Mouse (Mus musculus): ENCODE results near the gene Ier3. TPM values are rescaled to one million over a fixed set of nuclear protein-coding genes. Genes with fewer than 3 reads are reported as not detected.

Gene Ier3
- polyA plus RNA-seq, 1 experiment from 2014 or later = 205 TPM

DNA sequence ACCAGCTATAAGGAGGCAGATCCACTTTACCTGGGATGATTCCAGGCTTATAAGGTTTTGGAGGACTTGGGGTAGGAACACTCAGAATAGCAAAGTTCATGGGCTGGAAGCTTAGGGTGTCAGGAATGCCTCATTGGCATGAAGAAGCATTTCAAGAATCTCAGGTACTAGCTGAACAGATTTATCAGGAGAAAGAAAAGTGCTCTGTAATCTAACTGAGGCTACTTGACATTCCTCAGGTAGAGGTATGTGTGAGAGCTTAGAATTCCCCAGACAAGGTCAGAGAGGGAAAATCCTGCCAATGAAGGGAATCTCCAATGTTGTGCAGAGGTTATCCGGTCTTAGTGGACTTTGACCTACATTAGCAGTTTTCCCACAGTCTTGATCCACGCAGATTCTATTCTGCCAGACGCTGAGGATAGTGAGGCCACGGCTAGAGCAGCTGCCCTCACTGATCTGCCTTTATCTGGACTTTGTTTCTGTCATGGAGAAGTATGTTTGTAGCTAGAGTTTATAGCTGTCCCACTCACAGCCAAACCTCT is 17.6 kb upstream of the Ier3 start:
- Histone ChIP-seq H3K9ac (replicated peaks; ENCODE audit: low read depth) (no peak overlapping the region), H3K36me3 (ENCODE audit: insufficient read depth, low read length) (no peaks in the 10 kb centered on the region), H3K4me1 (ENCODE audit: insufficient read depth, low read depth, low read length) (peaks cover 6% of the 10 kb centered on the region; the same call in 1 of the 2 replicates), H3K4me3 (ENCODE audit: low read depth, low read length) (no peak overlapping the region), H3K4me2 (replicated peaks; ENCODE audit: low read depth, low read length) (no peak overlapping the region), H3K9me3 (ENCODE audit: low read length) (no peaks in the 10 kb centered on the region), H3K27me3 (replicated peaks; ENCODE audit: insufficient read depth, low read length) (no peaks in the 10 kb centered on the region), H3K27ac (ENCODE audit: low read length) (peak overlapping the region; percentile 68)
- ATAC-seq (peak; percentile 75), DNase-seq (ENCODE audit: low spot score) (peak; percentile 80)
- TF ChIP-seq CTCF (IDR thresholded peaks at IDR 0.05) (no peak), EP300 (IDR thresholded peaks at IDR 0.05) (peak; percentile 99)
- 58% methylated on average over 4 of the region's 4 CpGs for WGBS

DNA sequence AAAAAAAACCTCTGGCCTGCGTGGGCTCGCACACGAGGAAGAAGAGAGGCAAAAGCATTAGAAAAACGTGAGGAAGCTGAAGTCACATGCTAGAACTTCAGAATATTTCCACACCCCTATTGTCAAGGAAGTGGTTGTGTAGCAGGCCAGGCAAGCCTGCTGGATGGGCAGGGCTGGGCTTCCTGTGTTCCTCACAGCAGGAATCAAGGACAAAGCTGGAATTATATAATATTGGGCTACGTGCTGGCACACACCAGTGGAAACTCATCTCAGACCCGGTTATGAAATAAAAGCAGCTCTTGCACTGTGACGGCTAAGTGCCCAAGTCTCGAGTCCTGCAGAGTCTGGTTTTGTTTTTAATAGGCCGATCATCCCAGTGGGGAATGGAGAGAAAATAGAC is 13.4 kb upstream of the Ier3 start:
- Histone ChIP-seq H3K27me3 (replicated peaks; ENCODE audit: insufficient read depth, low read length) (no peaks in the 10 kb centered on the region), H3K4me1 (ENCODE audit: insufficient read depth, low read depth, low read length) (peaks cover 24% of the 10 kb centered on the region), H3K9me3 (ENCODE audit: low read length) (no peaks in the 10 kb centered on the region), H3K9ac (replicated peaks; ENCODE audit: low read depth) (no peak overlapping the region), H3K4me3 (ENCODE audit: low read depth, low read length) (no peak overlapping the region), H3K36me3 (ENCODE audit: insufficient read depth, low read length) (no peaks in the 10 kb centered on the region), H3K27ac (ENCODE audit: low read length) (peak overlapping the region; percentile 78), H3K4me2 (replicated peaks; ENCODE audit: low read depth, low read length) (no peak overlapping the region)
- WGBS = 21% methylated on average over 9 of the region's 9 CpGs
- peak; percentile 91 for DNase-seq (ENCODE audit: low spot score)
- TF ChIP-seq CTCF (IDR thresholded peaks at IDR 0.05) (no peak), EP300 (IDR thresholded peaks at IDR 0.05) (peak; percentile 94)
- ATAC-seq = peak; percentile 73

DNA sequence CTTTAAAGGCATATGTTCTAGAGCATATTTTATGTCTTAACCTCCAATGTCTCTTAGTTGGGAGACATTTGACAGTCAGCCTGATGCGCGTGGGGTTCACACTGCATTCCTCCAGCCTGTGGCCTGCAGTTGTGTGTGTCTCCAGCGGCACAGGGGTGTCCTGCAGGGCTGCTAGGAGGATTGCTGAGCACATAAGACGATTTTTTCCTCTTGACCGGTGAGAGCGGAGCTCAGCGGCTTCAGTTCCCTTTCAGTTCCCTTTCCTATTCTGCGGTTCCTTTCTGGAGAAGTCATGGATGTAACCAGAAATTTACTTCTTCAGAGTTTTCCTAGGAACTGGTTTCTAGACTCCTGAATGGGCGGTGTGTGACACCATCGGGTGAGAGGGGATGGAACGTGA is 12.1 kb upstream of the Ier3 start:
- no peak for TF ChIP-seq EP300 (IDR thresholded peaks at IDR 0.05)
- TF ChIP-seq CTCF (IDR thresholded peaks at IDR 0.05) = no peak
- H3K9me3 ChIP-seq (ENCODE audit: low read length) = no peaks in the 10 kb centered on the region
- WGBS = 86% methylated on average over 11 of the region's 11 CpGs
- no peaks in the 10 kb centered on the region for H3K36me3 ChIP-seq (ENCODE audit: insufficient read depth, low read length)
- no peak overlapping the region for H3K9ac ChIP-seq (replicated peaks; ENCODE audit: low read depth)
- H3K27me3 ChIP-seq (replicated peaks; ENCODE audit: insufficient read depth, low read length) = no peaks in the 10 kb centered on the region
- DNase-seq (ENCODE audit: low spot score) (no peak), ATAC-seq (no peak)
- H3K4me1 ChIP-seq (ENCODE audit: insufficient read depth, low read depth, low read length) = peaks cover 30% of the 10 kb centered on the region
- H3K27ac ChIP-seq (ENCODE audit: low read length) = no peak overlapping the region
- H3K4me2 ChIP-seq (replicated peaks; ENCODE audit: low read depth, low read length) = no peak overlapping the region
- no peak overlapping the region for H3K4me3 ChIP-seq (ENCODE audit: low read depth, low read length)

DNA sequence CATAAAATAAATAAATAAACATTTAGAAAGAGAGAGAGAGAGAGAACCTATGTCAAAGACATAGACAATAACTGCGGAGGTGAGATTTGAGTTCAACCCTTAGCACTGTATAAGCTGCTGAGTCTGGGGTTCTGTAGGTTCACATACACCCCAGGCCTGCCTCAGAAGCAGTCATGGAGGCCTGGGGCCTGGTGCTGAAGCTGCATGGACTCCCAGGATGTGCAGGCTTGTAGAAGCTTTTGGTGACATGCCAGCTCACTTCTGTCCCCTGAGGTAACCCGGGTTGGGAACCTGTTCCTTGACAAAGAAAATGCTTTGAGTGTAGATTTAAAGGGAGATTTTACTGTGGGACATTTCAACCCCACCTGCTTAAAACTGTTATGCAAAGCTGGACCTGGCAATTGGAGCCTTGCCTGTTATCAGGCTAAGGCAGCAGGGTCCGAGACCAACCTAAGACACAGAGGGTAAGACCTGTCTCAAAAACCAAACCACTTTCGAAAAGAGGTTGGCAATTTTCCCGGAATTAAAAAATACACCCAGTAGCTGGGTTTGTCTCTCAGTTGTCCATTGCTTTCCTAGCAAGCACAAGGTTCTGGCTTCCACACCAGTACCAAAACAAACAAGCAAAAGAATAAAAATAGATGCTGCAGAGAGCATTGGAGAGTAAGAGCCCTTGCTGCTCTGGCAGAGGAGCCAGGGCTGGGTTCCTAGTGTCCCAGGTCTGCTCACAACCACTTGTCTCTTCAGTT is 10.4 kb upstream of the Ier3 start:
- no peak for DNase-seq (ENCODE audit: low spot score)
- no peak overlapping the region for H3K4me2 ChIP-seq (replicated peaks; ENCODE audit: low read depth, low read length)
- H3K9ac ChIP-seq (replicated peaks; ENCODE audit: low read depth) = no peak overlapping the region
- 49% methylated on average over 5 of the region's 5 CpGs for whole genome bisulfite sequencing
- H3K27me3 ChIP-seq (replicated peaks; ENCODE audit: insufficient read depth, low read length) = no peaks in the 10 kb centered on the region
- TF ChIP-seq CTCF (IDR thresholded peaks at IDR 0.05) = no peak
- ATAC-seq = no peak
- H3K36me3 ChIP-seq (ENCODE audit: insufficient read depth, low read length) = no peaks in the 10 kb centered on the region
- peak overlapping the region; percentile 49; the same call in 1 of the 2 replicates for H3K27ac ChIP-seq (ENCODE audit: low read length)
- H3K4me3 ChIP-seq (ENCODE audit: low read depth, low read length) = no peak overlapping the region
- no peaks in the 10 kb centered on the region for H3K9me3 ChIP-seq (ENCODE audit: low read length)
- H3K4me1 ChIP-seq (ENCODE audit: insufficient read depth, low read depth, low read length) = peaks cover 41% of the 10 kb centered on the region

DNA sequence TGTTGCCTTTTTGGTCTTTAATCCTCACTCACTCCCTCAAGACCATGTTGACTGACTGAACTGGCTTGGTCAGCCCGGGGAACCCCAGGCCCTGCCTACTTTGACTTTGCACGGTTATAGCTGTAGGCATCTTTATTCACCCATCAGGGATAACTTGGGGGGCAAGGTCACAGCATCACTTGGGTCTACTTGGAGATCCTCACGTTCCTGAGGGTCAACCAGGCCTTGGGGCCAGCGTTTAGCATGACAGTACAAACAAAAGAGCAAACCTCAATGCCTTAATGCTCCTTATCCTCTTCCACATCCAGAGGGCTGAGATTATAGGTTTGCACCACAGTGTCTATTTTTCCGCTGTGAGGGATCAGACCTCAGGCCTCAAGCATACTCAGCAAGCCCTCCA is 9.2 kb upstream of the Ier3 start:
- no peaks in the 10 kb centered on the region for H3K36me3 ChIP-seq (ENCODE audit: insufficient read depth, low read length)
- DNase-seq (ENCODE audit: low spot score) (no peak), ATAC-seq (no peak)
- 58% methylated on average over 5 of the region's 5 CpGs for WGBS
- H3K27me3 ChIP-seq (replicated peaks; ENCODE audit: insufficient read depth, low read length) = no peaks in the 10 kb centered on the region
- H3K4me3 ChIP-seq (ENCODE audit: low read depth, low read length) = no peak overlapping the region
- peak overlapping the region; percentile 97 for H3K27ac ChIP-seq (ENCODE audit: low read length)
- peaks cover 43% of the 10 kb centered on the region for H3K4me1 ChIP-seq (ENCODE audit: insufficient read depth, low read depth, low read length)
- TF ChIP-seq CTCF (IDR thresholded peaks at IDR 0.05) (no peak), EP300 (IDR thresholded peaks at IDR 0.05) (no peak)
- no peak overlapping the region for H3K9ac ChIP-seq (replicated peaks; ENCODE audit: low read depth)
- H3K4me2 ChIP-seq (replicated peaks; ENCODE audit: low read depth, low read length) = 0 out of 2 replicates have a peak overlapping the region, but pooled peaks have one; percentile 11
- no peaks in the 10 kb centered on the region for H3K9me3 ChIP-seq (ENCODE audit: low read length)

DNA sequence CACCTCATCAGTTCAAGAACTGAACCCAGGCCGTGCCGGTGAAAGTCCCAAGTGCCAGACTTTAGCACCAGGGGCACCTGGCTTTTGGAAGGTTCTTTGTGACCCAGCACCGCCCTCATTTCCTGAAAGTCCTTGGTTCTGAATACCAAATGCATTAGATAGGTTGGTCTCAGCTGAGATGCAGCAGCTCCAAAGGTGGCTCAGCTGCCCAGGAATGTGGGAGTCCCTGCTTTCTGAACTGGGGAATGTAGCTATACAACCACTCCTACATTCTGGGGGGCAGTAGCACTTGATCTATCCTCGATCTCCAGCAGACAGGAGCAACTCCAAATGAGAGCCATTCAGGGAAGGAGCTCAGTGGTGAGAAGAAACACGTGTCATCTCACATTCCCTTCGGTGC is 8.7 kb upstream of the Ier3 start:
- WGBS = 33% methylated on average over 6 of the region's 6 CpGs
- H3K4me2 ChIP-seq (replicated peaks; ENCODE audit: low read depth, low read length) = 0 out of 2 replicates have a peak overlapping the region, but pooled peaks have one; percentile 11
- peak; percentile 61 for ATAC-seq

More for the DNA sequence above, 8.7 kb upstream of the Ier3 start:
- Histone ChIP-seq H3K9me3 (ENCODE audit: low read length) (no peaks in the 10 kb centered on the region), H3K27ac (ENCODE audit: low read length) (peak overlapping the region; percentile 97), H3K4me3 (ENCODE audit: low read depth, low read length) (no peak overlapping the region), H3K9ac (replicated peaks; ENCODE audit: low read depth) (no peak overlapping the region), H3K4me1 (ENCODE audit: insufficient read depth, low read depth, low read length) (peaks cover 43% of the 10 kb centered on the region), H3K36me3 (ENCODE audit: insufficient read depth, low read length) (no peaks in the 10 kb centered on the region), H3K27me3 (replicated peaks; ENCODE audit: insufficient read depth, low read length) (no peaks in the 10 kb centered on the region)
- peak; percentile 75 for DNase-seq (ENCODE audit: low spot score)
- TF ChIP-seq EP300 (IDR thresholded peaks at IDR 0.05) (peak; percentile 69; the same call in 1 of the 2 replicates), CTCF (IDR thresholded peaks at IDR 0.05) (no peak)

All from lung, postnatal 0 days (tissue).